Mouse (Mus musculus) CH12.LX (cell line): Measurements from ENCODE around the gene Riox2. TPM values are rescaled to one million over a fixed set of nuclear protein-coding genes. Genes with fewer than 3 reads are reported as not detected.

ENCODE experiments used
- DNase-seq: peaks from one replicate; pipeline ENCODE4 v3.0.0-alpha.2; 2013; ENCODE audit errors: extremely low read depth
- H3K27ac ChIP-seq: 2 replicates; pipeline ENCODE4 v1.5.1; 2012; ENCODE audit warnings: low read depth, mild to moderate bottlenecking, control low read depth, moderate library complexity; ENCODE audit not compliant: insufficient read depth
- H3K27me3 ChIP-seq: replicated peaks from 2 replicates; pipeline ENCODE3; 2012; ENCODE audit warnings: inconsistent platforms
- H3K36me3 ChIP-seq, 2 experiments: replicated peaks in 1 of 2; 2 replicates each; pipeline versions ENCODE3 to v1.6.1; 2012; ENCODE audit warnings: inconsistent platforms in 1 of 2, low read length in 1 of 2, mild to moderate bottlenecking in 1 of 2, mixed read lengths in 1 of 2, moderate library complexity in 1 of 2; ENCODE audit not compliant: control insufficient read depth in 1 of 2, insufficient read depth in 1 of 2
- H3K4me1 ChIP-seq, 2 experiments: 2 replicates each; pipeline ENCODE4 v1.6.1; 2012; ENCODE audit warnings: inconsistent platforms in 1 of 2, moderate library complexity in 1 of 2; ENCODE audit not compliant: insufficient read depth in 2 of 2, control insufficient read depth in 1 of 2
- H3K4me2 ChIP-seq: 2 replicates; pipeline ENCODE4 v1.6.1; 2012; ENCODE audit warnings: low read depth, mild to moderate bottlenecking, control low read depth; ENCODE audit not compliant: poor library complexity, insufficient read depth, severe bottlenecking
- H3K4me3 ChIP-seq, 3 experiments: fragments of 150-350 bp in 1 of 3; sonication (generic) in 1 of 3; replicated peaks in 1 of 3; 2 replicates each; pipeline versions ENCODE3 to v1.5.1; 2011 to 2012; ENCODE audit warnings: low read depth in 2 of 3, low read length in 2 of 3, mild to moderate bottlenecking in 2 of 3, moderate library complexity in 2 of 3, control low read depth in 1 of 3, improper control_type of control experiment in 1 of 3, inconsistent platforms in 1 of 3, mixed read lengths in 1 of 3; ENCODE audit not compliant: poor library complexity in 1 of 3
- H3K79me2 ChIP-seq: replicated peaks from 2 replicates; pipeline ENCODE4 v1.6.1; 2012; ENCODE audit warnings: mild to moderate bottlenecking, moderate library complexity; ENCODE audit not compliant: control insufficient read depth, poor library complexity, insufficient read depth, severe bottlenecking; ENCODE audit errors: extremely low read depth
- H3K9ac ChIP-seq: 2 replicates; pipeline ENCODE4 v1.6.1; 2012; ENCODE audit warnings: low read depth, mild to moderate bottlenecking, control low read depth, moderate library complexity; ENCODE audit not compliant: insufficient read depth
- H3K9me3 ChIP-seq: replicated peaks from 2 replicates; pipeline ENCODE3; 2012; ENCODE audit warnings: low read length, inconsistent platforms, mixed read lengths
- BHLHE40 ChIP-seq: IDR thresholded peaks from 2 replicates; pipeline ENCODE4 v1.6.1; 2011; ENCODE audit warnings: mild to moderate bottlenecking, low read depth, low read length, improper control_type of control experiment
- CHD1 ChIP-seq: IDR thresholded peaks from 2 replicates; pipeline ENCODE4 v1.6.1; 2012; ENCODE audit warnings: low read depth, low read length, improper control_type of control experiment, inconsistent platforms
- CHD2 ChIP-seq: IDR thresholded peaks from 2 replicates; pipeline ENCODE4 v1.6.1; 2011; ENCODE audit warnings: low read length, improper control_type of control experiment
- CTCF ChIP-seq, 2 experiments: IDR thresholded peaks in 1 of 2; conservative IDR thresholded peaks in 1 of 2; 2 replicates each; pipeline ENCODE4 v1.5.1; 2011 to 2012; ENCODE audit warnings: low read depth in 2 of 2, low read length in 2 of 2, improper control_type of control experiment in 1 of 2, inconsistent platforms in 1 of 2, mild to moderate bottlenecking in 1 of 2, moderate library complexity in 1 of 2
- E2F4 ChIP-seq: IDR thresholded peaks from 2 replicates; pipeline ENCODE4 v1.6.1; 2011; ENCODE audit warnings: low read depth, low read length, improper control_type of control experiment; ENCODE audit not compliant: insufficient replicate concordance
- ELF1 ChIP-seq: IDR thresholded peaks from 2 replicates; pipeline ENCODE4 v1.6.1; 2014; ENCODE audit warnings: low read depth, mild to moderate bottlenecking, inconsistent platforms, low read length, improper control_type of control experiment
- EP300 ChIP-seq: IDR thresholded peaks from 2 replicates; pipeline ENCODE4 v1.6.1; 2011; ENCODE audit warnings: low read length, improper control_type of control experiment
- ETS1 ChIP-seq: conservative IDR thresholded peaks from 2 replicates; pipeline ENCODE4 v1.6.1; 2012; ENCODE audit warnings: low read depth, mild to moderate bottlenecking, inconsistent platforms, low read length, improper control_type of control experiment, moderate library complexity
- GABPA ChIP-seq: IDR thresholded peaks from 2 replicates; pipeline ENCODE4 v1.6.1; 2012; ENCODE audit warnings: low read depth, low read length, improper control_type of control experiment, inconsistent platforms; ENCODE audit not compliant: insufficient replicate concordance
- HCFC1 ChIP-seq: IDR thresholded peaks from 2 replicates; pipeline ENCODE4 v1.6.1; 2012; ENCODE audit warnings: low read depth, mild to moderate bottlenecking, inconsistent platforms, low read length, improper control_type of control experiment
- IRF4 ChIP-seq: IDR thresholded peaks from 2 replicates; pipeline ENCODE4 v1.6.1; 2014; ENCODE audit warnings: low read depth, mild to moderate bottlenecking, inconsistent platforms, low read length, improper control_type of control experiment
- JUN ChIP-seq: IDR thresholded peaks from 2 replicates; pipeline ENCODE4 v1.6.1; 2011; ENCODE audit warnings: low read depth, mild to moderate bottlenecking, low read length, improper control_type of control experiment, moderate library complexity; ENCODE audit not compliant: insufficient read depth
- JUND ChIP-seq: conservative IDR thresholded peaks from 2 replicates; pipeline ENCODE4 v1.6.1; 2011; ENCODE audit warnings: low read depth, low read length, improper control_type of control experiment
- KAT2A ChIP-seq: IDR thresholded peaks from 2 replicates; pipeline ENCODE4 v1.6.1; 2012; ENCODE audit warnings: low read length, improper control_type of control experiment, inconsistent platforms; ENCODE audit not compliant: insufficient replicate concordance
- MAFK ChIP-seq: IDR thresholded peaks from 2 replicates; pipeline ENCODE4 v1.6.1; 2011; ENCODE audit warnings: low read length, improper control_type of control experiment; ENCODE audit not compliant: insufficient replicate concordance
- MAX ChIP-seq: IDR thresholded peaks from 2 replicates; pipeline ENCODE4 v1.6.1; 2011; ENCODE audit warnings: low read length, improper control_type of control experiment
- MAZ ChIP-seq: IDR thresholded peaks from 2 replicates; pipeline ENCODE4 v1.6.1; 2012; ENCODE audit warnings: low read depth, mild to moderate bottlenecking, inconsistent platforms, low read length, improper control_type of control experiment, moderate library complexity
- MEF2A ChIP-seq: IDR thresholded peaks from 2 replicates; pipeline ENCODE4 v1.6.1; 2014; ENCODE audit warnings: low read depth, mild to moderate bottlenecking, inconsistent platforms, low read length, improper control_type of control experiment, borderline replicate concordance
- MXI1 ChIP-seq: IDR thresholded peaks from 2 replicates; pipeline ENCODE4 v1.6.1; 2011; ENCODE audit warnings: mild to moderate bottlenecking, low read depth, low read length, improper control_type of control experiment
- MYC ChIP-seq: IDR thresholded peaks from 2 replicates; pipeline ENCODE4 v1.6.1; 2011; ENCODE audit warnings: low read depth, mild to moderate bottlenecking, improper control_type of control experiment, low read length
- NELFE ChIP-seq: IDR thresholded peaks from 2 replicates; pipeline ENCODE4 v1.6.1; 2011; ENCODE audit warnings: low read depth, low read length, improper control_type of control experiment
- NRF1 ChIP-seq: IDR thresholded peaks from 2 replicates; pipeline ENCODE4 v1.6.1; 2014; ENCODE audit warnings: low read depth, mild to moderate bottlenecking, inconsistent platforms, low read length, improper control_type of control experiment, moderate library complexity
- PAX5 ChIP-seq: IDR thresholded peaks from 2 replicates; pipeline ENCODE4 v1.6.1; 2012; ENCODE audit warnings: low read length, inconsistent platforms, mixed read lengths
- POLR2A ChIP-seq: IDR thresholded peaks from 2 replicates; pipeline ENCODE4 v1.6.1; 2011; ENCODE audit warnings: low read depth, mild to moderate bottlenecking, improper control_type of control experiment, low read length
- POLR2AphosphoS2 ChIP-seq: IDR thresholded peaks from 2 replicates; pipeline ENCODE4 v1.6.1; 2011; ENCODE audit warnings: low read depth, low read length, improper control_type of control experiment
- RAD21 ChIP-seq: IDR thresholded peaks from 2 replicates; pipeline ENCODE4 v1.6.1; 2011; ENCODE audit warnings: low read depth, mild to moderate bottlenecking, low read length, improper control_type of control experiment, moderate library complexity
- RCOR1 ChIP-seq: conservative IDR thresholded peaks from 2 replicates; pipeline ENCODE4 v1.6.1; 2012; ENCODE audit warnings: low read depth, mild to moderate bottlenecking, inconsistent platforms, low read length, improper control_type of control experiment
- SIN3A ChIP-seq: IDR thresholded peaks from 2 replicates; pipeline ENCODE4 v1.6.1; 2012; ENCODE audit warnings: low read length, improper control_type of control experiment, inconsistent platforms
- SMC3 ChIP-seq: IDR thresholded peaks from 2 replicates; pipeline ENCODE4 v1.6.1; 2011; ENCODE audit warnings: low read depth, low read length, improper control_type of control experiment
- TBP ChIP-seq: conservative IDR thresholded peaks from 2 replicates; pipeline ENCODE4 v1.6.1; 2011; ENCODE audit warnings: low read depth, low read length, improper control_type of control experiment
- TCF12 ChIP-seq: IDR thresholded peaks from 2 replicates; pipeline ENCODE4 v1.6.1; 2014; ENCODE audit warnings: low read depth, mild to moderate bottlenecking, inconsistent platforms, low read length, improper control_type of control experiment
- UBTF ChIP-seq: IDR thresholded peaks from 2 replicates; pipeline ENCODE4 v1.6.1; 2012; ENCODE audit warnings: low read depth, mild to moderate bottlenecking, inconsistent platforms, low read length, improper control_type of control experiment, moderate library complexity
- USF1 ChIP-seq: IDR thresholded peaks from 2 replicates; pipeline ENCODE4 v1.6.1; 2014; ENCODE audit warnings: low read depth, mild to moderate bottlenecking, inconsistent platforms, low read length, improper control_type of control experiment
- USF2 ChIP-seq: conservative IDR thresholded peaks from 2 replicates; pipeline ENCODE4 v1.6.1; 2011; ENCODE audit warnings: low read depth, low read length, improper control_type of control experiment
- ZC3H11A ChIP-seq: IDR thresholded peaks from 2 replicates; pipeline ENCODE4 v1.6.1; 2012; ENCODE audit warnings: low read depth, mild to moderate bottlenecking, inconsistent platforms, low read length, improper control_type of control experiment
- ZKSCAN1 ChIP-seq: IDR thresholded peaks from 2 replicates; pipeline ENCODE4 v1.6.1; 2012; ENCODE audit warnings: low read depth, inconsistent platforms, low read length, improper control_type of control experiment, borderline replicate concordance
- ZMIZ1 ChIP-seq: IDR thresholded peaks from 2 replicates; pipeline ENCODE4 v1.6.1; 2012; ENCODE audit warnings: low read depth, mild to moderate bottlenecking, inconsistent platforms, low read length, improper control_type of control experiment
- ZNF384 ChIP-seq: IDR thresholded peaks from 2 replicates; pipeline ENCODE4 v1.6.1; 2012; ENCODE audit warnings: low read depth, low read length, improper control_type of control experiment, inconsistent platforms
- dilution Hi-C: fragments of 300-500 bp; cut with MboI; formaldehyde crosslinking; loops from 2 replicates; pipeline ENCODE4 v1.14.3; 2020; ENCODE audit warnings: low sequenced_read_pairs; ENCODE audit not compliant: extremely low pct_unique_long_range_greater_than_20kb, extremely low pct_ligation_motif_present
- in situ Hi-C: fragments of 300-500 bp; cut with MboI; formaldehyde crosslinking; loops from 3 replicates; pipeline ENCODE4 v1.14.3; 2019; ENCODE audit warnings: low sequenced_read_pairs, low pct_ligation_motif_present, low pct_unique_long_range_greater_than_20kb, mixed read lengths
- polyA plus RNA-seq: library from polyadenylated mRNA; unstranded; fragments of >175 nt; gene quantifications from 2 replicates; pipeline ENCODE4 v1.2.1, GENCODE M21; 2012; ENCODE audit warnings: low read depth; ENCODE audit not compliant: insufficient read length
- total RNA-seq, 2 experiments: library from RNA; depleted of rRNA; stranded (reverse); fragments of 300-350 nt in 1 of 2; fragments of >200 nt in 1 of 2; gene quantifications; 2 replicates each; pipeline ENCODE4 v1.2.3; 2012 to 2014

The Riox2 gene
- total and polyA plus RNA-seq, 3 experiments = 47.3 to 90.7 (median 53.6) TPM

DNA sequence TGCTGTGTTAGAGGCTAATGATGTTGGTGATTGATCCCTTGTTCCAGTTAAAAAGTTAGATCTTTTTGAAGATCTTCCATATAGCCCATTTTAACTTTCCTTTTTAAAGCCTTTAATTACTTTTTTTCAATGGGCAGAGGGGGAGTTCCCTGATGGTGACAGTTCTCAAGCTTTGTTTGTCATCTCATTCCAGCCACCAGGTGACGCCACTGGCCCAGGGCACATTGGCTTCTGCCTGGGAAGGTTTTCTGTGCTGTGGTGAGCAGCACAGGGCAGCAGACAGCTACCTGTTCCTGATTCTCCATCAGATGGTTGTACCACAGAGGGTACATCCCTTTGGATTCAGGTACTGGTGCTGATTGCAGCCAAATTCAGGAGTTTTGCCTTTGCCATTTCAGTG lies 3.2 kb downstream of the Riox2 start:
- Histone ChIP-seq H3K4me3 (no peak overlapping the region), H3K27ac (no peak overlapping the region), H3K4me2 (no peak overlapping the region), H3K9me3 (no peaks in the 10 kb centered on the region), H3K9ac (no peak overlapping the region), H3K36me3 (peaks cover 35 to 50% of the 10 kb centered on the region in 2 experiments), H3K4me1 (peaks cover 0 to 37% of the 10 kb centered on the region in 2 experiments; a peak in 3 of 4 replicates), H3K79me2 (peaks cover 20% of the 10 kb centered on the region), H3K27me3 (no peaks in the 10 kb centered on the region)
- TF ChIP-seq JUN (no peak), RCOR1 (no peak), BHLHE40 (peak; percentile 36; the same call in 1 of the 2 replicates), HCFC1 (peak; percentile 23; the same call in 1 of the 2 replicates), MAZ (0 out of 2 replicates have a peak, but pooled peaks have one; percentile 44), ELF1 (0 out of 2 replicates have a peak, but pooled peaks have one; percentile 48), CHD2 (no peak), MEF2A (peak; percentile 68; the same call in 1 of the 2 replicates), ETS1 (no peak), MXI1 (no peak), CHD1 (no peak; the same call in 1 of the 2 replicates), TBP (no peak), GABPA (no peak), RAD21 (peak; percentile 99), MAX (peak; percentile 38; the same call in 1 of the 2 replicates), ZNF384 (peak; percentile 85), ZKSCAN1 (no peak), UBTF (no peak), MAFK (no peak), POLR2AphosphoS2 (no peak), ZMIZ1 (no peak), POLR2A (no peak), SIN3A (peak; percentile 77; the same call in 1 of the 2 replicates), KAT2A (no peak), USF1 (no peak), PAX5 (no peak), IRF4 (peak; percentile 74), CTCF (conservative IDR thresholded peaks at IDR 0.05 in 1 of 2, IDR thresholded peaks at IDR 0.05 in 1 of 2; ENCODE audit: low read depth in 2 of 2, low read length in 2 of 2) (peak; percentile 98 to 99), ZC3H11A (peak; percentile 99), NELFE (peak; percentile 67; the same call in 1 of the 2 replicates), NRF1 (peak; percentile 39; the same call in 1 of the 2 replicates), EP300 (no peak), JUND (no peak), TCF12 (peak; percentile 68), E2F4 (no peak), USF2 (no peak), MYC (0 out of 2 replicates have a peak, but pooled peaks have one; percentile 65), SMC3 (peak; percentile 100)
- in situ Hi-C loops (loop anchor here (5.0 to 10.0 kb wide), 3 partner anchors 52 to 143 kb away; no protein-coding TSS in a partner anchor), dilution Hi-C loops (no loop called here)
- DNase-seq = peak; percentile 89
